Mouse (Mus musculus) right cerebral cortex, postnatal 25 days (tissue): ENCODE measurements around the gene Fscn1.

Source experiments
- DNase-seq: peaks from one replicate; pipeline ENCODE4 v3.0.0; 2022

The Fscn1 gene

DNA sequence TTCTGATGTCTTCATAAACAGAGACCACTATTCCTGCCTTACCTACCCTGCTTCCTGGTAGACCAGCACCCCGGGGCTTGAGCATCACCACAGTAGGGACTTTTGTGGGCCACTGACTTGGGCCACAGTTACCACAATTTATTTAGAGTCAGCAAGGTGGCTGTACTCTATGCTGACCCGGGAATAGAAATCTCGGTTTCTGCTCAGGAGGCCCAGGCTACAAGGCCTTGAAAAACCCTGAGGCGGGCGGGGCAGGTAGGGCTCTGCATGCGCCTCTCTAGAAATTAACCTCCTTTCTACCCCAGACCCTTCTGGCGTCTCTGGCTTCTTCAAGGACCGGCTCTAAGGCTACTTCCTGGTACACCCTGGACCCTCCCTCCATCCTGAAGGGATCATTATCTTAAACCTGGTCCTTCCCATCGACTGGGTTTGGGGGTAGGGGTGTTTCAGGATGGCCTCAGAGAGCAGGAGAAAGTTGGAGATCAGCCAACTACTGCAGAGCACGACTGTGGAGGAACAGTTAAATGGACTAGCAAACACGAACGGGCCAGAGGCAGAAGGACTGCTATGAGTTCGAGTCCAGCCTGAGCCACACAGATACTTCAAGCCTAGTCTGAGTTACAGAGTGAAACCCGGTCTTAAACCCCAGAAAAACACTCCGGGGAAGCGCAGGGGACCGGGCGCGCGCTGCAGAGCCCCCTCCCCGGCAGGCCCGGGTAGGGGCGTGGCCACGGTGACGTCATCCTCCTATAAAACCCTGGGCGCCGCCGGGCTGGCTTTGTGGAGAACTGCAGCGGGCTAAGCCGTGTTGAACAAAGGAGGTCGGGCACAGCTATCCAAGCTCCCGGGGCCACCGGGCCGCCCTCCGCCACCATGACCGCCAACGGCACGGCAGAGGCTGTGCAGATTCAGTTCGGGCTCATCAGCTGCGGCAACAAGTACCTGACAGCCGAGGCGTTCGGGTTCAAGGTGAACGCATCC is at the start of gene Fscn1:
Gene Fscn1 (plus strand): TSS at position 768 of the 981 bp plus-strand sequence.
- DNase-seq, result peak; percentile 91

DNA sequence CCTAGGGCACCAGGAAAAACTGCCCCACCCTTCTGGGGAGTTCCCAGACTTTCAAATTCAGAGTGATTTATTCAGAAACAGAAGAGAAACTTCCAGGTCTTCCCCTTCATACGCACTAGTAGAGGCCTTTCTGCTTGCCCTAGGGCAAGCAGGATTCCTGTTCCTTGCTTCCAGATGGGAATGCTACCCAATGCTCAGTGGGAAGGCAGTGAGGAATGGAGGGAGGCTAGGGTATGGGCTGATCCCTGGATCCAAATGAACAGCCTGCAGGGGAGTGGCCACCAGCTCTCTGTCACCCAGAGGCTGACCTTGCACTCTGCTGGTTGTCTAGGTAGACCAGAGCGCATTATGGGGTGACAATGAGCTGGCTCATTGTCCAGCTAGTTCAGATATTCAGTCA is 48.5 kb upstream of the Fscn1 start:
- no peak for DNase-seq

DNA sequence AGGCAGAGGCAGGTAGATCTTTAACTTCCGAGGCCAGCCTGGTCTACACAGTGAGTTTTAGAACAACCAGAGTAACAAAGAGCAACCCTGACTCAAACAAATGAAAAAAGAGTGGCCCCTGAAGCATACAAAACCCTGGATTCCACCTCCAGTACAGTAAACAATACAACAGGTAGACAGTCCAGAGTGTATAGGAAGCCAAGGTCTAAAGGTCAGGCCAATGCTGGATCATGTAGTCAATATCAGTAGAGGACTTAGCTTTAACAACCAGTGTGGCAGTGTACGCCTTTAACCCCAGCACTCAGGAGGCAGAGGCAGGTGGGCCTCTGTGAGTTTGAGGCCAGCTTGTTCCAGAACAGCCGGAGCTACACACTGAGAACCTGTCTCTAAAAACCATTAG is 47.8 kb upstream of the Fscn1 start:
- no peak for DNase-seq

DNA sequence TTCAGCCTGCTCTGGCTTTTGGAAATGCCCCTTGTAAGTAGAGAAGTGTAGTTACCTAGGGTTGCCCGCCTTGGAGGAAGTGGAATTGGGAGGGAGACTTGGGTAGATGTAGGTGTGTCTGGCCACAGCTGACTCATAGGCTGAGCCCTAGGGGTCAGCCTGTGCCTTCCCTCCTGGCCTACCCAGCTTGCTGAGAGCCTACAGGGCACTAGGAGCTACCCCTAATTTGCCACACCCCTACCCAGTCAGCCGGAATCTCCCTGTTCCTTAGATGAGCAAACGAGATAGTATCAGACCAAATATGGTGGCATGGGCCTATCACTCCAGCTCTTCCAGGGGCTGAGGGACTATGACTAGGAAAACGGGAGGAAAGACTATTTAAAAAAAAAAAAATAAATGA is 47.4 kb upstream of the Fscn1 start:
- no peak for DNase-seq

DNA sequence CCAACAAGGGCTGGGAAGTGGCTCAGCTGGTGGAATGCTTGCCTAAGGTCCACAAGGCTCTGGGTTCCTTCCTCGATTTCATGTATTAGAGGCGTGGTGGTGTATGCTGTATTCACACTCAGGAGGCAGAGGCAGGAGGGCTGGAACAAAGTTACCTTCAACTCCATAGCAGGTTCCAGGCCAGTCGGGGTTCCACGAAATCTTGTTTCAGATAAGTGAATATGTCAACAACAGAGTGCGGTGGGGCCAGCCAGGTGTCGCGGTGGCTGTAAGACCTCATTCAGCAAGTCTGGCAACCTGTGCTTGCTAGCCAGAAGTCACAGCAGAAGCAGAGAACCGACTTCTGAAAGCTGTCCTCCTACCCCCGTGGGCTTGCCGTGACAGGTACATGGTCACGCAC is 44.9 kb upstream of the Fscn1 start:
- DNase-seq, result no peak

DNA sequence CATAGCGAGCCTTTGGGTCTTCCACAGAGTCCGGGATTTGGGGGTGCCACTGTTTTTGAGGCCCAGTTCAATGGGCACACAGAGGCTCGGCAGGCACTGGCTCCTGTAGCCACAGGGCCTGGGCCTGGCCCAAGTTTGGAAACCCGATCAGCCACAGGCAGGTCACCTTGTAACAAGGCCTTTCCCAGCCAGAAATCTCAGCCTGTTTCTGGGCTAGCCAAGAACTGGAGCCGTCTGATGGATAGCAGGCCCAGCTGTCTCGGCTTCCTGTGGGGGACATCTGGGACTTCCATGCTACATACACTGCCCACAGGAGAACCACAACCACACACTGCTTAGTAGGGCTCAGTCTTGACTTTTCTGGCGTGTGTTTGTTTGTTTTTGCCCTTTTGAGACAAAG is 43.5 kb upstream of the Fscn1 start:
- DNase-seq, result no peak

DNA sequence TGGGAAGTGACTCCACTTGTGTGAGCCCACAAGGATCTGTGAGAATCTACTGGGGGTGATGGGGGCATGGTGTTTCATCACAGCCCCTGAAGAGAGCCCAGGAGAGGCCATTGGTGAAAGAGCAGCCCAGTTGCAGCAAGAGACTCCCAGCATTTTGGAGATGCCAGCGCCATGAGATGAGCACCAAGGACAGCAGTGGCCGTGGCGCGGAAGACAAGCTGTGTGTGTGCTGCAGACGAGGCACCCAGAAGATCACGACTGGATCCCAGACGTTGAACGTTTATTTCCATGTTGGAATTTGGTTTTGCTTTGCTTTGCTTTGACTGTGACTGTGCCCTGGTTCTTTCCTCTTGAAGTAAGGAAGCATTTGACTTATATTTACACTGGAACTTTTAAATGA is 42.7 kb upstream of the Fscn1 start:
- DNase-seq, result no peak

DNA sequence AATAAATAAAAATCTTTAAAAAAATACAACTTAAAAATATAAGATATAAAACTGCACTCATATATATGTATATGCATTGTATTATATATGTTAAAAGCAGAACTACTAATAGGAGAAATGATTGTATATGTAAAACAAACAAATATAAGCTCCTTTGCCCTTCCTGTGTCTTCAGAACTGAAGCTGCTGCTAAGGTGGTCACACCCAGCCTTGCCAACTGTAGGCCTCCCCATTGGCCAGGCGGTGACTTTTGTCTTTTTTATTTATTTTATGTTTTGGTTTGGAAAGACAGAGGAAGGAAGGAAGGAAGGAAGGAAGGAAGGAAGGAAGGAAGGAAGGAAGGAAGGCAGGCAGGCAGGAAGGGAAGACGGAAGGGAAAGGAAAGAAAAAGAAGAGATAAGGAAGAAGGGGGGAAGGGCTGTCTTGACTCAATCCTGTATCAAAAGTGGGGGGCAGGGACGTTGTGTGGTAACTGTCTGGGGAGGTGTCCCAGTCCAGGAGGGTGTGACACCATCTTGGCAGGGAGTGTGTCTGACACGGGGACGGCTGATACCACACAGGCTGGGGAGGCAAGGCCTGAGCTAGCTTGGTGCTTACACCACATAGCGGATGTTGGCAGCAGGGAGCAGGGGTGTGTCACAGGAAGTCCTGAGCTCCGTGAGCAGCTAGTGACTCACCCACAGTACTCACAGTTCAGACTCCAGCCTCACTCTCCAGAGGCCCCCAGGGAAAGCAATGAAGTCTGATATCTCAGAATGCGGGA is 39.7 kb upstream of the Fscn1 start:
- DNase-seq, result no peak

DNA sequence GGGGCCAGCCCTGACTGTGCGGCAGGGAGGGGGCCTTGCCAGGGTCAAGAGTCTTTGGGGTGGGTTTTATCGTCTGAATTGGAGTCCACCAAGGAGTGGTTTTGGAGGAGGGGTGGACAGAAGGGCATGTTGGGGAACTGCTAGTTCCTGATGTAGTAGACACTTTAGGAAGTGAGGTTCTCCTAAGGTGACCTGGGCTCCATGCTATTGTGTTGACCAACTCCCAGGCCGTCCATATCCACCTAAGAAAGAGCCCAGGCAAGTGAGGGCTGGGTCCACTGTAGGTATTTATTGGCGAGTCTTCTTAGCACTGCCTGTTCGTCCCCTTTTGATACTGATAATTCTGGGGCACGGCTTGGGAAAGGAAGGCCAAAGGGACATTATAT is 39.1 kb upstream of the Fscn1 start:
- no peak for DNase-seq

DNA sequence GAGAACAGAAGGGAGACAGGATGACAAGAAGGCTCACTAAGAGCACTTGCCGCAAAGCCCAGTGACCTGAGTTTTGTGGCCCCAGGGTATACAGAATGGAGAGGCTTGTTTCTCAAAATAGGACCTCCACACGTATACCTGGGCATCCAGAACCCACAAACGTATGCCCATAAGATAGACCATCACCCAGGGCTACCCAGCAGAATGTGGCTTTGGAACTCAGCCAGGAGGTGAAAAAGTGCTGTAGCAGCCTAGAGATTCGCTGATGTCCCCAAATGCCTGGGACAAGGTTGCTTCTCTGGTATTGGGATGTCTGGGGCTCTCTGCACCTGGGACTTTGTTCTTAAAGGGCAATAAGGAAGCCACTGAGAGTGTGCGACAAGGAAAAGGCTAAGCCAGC is 37.9 kb upstream of the Fscn1 start:
- no peak for DNase-seq

DNA sequence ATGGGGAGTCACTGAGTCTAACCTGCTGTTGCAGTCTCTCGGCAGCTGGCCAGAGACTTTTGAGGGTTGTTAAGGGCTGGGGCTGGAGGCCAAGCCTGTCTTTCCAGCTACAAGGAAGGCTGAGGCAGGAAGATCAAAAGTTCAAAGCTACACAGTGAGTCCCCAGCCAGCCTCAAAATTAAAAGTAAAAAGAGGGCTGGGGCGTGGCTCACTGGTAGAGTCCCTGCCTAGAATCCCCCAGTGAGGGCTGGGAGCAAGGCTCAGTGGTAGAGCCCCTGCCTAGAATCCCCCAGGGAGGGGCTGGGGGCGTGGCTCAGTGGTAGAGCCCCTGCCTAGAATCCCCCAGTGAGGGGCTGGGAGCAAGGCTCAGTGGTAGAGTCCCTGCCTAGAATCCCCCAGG is 36.4 kb upstream of the Fscn1 start:
- no peak for DNase-seq

DNA sequence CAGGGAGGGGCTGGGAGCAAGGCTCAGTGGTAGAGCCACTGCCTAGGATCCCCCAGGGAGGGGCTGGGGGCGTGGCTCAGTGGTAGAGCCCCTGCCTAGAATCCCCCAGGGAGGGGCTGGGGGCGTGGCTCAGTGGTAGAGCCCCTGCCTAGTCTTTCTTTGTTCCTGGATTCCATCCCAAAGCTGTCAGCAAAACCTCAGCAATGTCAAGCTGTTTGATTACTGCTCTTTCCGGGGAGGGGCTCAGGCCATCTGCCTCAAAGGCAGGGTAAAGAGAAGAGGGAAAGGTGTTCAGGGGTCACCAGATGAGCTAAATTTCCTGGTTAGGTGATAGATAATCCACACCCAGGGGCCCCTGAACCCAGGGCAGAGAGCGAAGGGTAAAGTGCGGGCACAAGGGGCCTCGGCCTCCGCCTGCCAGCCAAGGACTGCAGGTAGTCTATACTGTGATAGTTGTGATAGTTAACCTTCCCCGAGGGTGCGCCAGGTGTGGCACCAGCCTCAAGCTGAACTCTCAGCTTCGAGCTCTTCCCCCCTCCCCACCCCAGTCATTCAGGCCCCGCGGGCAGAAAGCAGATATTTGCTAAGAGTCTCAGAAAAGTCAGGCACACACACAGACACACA is 35.7 kb upstream of the Fscn1 start:
- DNase-seq, result no peak

DNA sequence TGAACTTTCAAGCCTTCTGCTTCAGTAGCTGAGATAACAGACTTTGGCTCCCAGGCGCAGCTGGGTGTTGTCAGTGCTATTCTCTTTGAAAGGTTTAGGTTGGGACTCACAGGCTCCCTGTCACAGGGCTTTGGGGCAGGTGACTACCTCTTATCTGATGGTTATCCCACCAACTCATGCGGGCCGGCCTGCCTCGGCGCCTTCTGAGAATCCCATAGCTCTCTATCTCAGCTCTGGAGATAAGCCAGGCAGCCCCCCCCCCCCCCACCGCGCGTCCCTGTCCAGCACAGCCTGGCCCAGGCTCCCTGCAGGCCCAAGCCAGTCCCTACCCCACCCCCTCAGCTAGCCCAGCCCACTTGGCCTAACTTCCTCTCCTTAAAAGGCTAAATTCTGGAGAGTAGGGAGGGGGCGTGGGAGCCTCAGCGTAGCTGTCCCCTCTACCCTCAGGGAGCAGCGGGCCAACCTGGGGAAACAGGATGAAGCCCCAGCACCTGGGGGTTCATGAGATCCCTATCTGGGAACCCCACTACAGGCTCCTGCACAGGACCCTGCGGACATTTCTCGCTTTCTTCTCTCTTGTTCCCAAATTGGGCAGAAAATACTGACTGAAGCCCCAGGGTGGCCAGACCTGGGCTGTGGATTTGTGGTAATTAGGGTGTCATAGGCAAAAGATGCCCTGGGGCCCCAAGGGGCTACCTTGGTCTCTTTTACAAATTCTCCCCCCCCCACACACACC is 33.8 kb upstream of the Fscn1 start:
- no peak for DNase-seq

DNA sequence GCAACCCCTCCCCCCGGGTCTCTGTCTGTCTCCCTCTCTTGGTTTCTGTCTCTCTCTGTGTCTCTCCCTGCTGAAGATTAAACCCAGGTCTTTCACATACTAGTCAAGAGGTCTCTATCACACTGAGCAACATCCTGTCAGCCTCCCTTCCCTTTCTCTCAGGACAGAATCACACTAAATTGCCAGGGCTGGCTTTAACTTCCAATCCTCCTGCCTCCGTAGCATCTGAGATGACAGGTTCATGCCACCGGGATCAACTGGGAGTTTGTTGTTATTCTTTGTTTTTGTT is 33.3 kb upstream of the Fscn1 start:
- DNase-seq, result no peak

DNA sequence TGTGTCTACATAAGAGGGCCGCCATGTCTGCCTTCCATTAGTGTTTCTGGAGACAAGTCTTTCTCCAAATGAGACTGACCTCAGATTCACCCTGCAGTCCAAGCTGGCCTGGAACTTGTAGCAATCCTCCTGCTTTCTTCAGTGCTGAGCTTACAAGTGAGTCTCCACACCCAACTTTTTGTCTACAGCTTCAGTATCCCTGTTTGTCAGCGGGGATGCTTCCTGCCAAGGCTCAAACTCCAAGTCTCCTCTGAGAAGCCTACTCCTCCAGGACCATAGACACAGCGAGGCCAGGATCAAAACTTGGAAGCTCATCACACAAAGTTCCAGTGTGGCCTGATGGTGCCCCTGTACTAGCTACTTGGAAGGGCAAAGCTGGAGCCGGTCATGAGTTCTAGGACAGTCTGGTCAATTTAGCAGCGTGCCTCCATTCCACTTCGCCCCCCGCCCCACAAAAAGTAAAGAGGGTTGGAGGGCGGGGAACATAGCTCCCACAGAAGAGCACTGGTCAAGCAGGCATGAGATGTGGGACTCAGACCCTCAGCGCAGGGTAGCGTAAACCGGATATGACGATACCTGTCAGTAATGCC is 32.7 kb upstream of the Fscn1 start:
- no peak for DNase-seq

DNA sequence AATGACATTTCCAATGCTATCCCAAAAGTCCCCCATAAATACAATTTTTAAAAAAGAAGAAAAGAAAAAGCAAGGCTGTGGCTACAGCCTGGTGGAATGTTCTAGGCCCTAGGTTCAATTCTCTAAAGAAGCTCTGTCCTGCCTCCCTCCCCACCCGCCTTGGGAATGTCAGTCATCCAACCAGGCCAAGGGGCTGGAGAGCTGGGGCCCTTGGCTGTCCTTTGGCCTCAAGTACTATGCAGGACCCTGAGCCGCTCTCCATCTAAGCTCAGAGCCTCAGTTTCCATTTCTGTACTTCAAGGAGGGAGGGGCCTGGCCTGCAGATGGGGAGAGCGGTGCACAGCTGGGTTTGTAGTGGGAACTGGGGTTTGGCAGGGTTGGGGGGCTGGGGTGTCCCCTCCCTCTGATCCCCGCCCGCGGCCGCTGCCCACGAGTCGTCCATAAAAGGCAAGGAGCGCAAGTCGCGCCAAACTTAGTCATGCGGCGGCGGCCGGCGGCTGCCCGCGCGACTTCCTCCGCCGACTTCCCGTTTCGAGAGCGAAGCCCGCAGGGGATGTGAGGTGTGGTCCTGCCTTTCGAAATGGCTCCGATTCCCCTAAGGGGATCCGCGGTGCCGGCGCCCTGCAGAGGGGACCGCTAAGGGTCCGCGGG is 31.3 kb upstream of the Fscn1 start:
- DNase-seq, result peak; percentile 81

DNA sequence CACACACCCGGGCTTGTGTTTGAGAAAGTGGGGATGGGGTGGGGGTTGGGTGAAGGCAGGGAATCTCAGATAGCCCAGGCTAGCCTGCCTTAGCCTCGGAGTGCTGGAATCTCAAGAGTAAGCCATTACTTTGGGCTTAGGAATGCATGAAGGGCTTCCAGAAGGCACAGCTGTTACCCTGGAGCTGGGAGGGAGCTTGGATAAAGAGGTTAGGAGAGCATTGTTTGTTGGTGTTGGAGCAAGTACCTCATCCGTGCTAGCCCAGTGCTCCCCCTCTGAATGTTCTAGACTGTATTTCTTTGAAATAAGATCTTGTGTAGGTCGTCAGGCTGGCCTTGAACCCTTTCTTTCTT is 30.8 kb upstream of the Fscn1 start:
- no peak for DNase-seq

DNA sequence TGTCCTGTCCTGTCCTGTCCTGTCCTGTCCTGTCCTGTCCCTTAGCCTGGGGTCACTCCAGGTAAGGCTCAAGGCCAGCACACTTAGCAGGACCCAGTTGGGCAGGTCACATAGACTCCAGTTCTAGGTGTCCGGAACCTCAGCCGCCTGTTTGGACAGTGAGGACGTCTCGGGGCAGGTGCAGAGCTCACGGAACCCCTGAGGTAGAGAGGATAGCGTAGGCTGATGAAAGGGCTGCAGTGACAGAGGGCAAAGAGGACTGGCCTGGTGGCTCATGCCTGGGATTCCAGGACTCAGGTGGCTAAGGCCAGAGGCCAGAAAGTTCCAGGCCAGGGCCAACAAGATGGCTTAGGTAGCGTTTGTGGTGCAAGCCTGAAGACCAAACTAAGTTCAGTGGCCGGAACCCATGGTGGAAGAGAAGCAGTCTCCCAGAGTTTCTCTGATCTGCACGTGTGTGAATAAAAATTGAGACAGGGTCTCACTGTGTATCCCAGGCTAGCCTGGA is 28.9 kb upstream of the Fscn1 start:
- DNase-seq, result no peak

DNA sequence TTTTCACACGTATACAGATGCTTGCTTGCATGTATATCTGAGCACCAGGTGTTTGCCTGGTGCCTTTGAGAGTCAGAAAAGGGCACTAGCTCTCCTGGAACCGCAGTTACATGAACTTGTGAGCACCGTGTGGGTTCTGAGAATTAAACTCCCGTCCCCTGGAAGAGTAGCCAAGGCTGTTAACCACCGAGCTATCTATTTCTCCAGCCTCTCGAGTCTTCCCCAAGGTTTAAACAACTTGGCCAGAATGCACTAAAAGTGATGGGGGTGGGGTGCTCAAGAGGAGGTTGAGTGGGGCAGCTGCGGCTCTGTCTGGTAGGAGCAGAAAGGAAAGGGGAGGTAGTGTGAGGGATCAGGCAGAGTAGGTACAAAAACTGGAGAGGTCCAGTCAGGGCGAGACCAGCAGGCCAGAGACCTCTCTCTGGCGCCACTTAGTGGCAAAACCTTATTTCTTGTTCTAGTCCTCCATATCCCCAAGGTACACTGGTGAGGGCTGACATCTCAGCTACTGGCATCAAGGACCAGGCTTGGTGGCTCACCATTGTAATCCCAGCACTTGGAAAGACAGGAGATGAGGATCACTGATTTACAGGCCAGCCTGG is 28.0 kb upstream of the Fscn1 start:
- DNase-seq, result peak; percentile 50

DNA sequence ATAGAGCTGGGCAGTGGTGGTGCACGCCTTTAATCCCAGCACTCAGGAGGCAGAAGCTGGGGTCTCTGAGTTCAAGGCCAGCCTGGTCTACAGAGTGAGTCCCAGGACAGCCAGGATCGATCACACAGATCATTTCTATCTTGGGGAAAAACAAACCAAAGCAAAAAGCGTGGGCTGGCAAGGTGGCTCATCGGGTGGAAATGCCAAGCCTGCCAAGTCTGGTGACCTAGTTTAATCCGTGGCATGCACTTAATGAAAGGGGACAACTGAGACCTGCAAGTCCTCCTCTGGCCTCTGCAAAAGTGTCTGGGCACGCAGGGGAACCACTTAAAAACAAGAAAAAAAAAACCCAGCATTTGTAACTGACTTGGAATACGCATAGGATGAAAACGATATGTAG is 27.4 kb upstream of the Fscn1 start:
- no peak for DNase-seq

DNA sequence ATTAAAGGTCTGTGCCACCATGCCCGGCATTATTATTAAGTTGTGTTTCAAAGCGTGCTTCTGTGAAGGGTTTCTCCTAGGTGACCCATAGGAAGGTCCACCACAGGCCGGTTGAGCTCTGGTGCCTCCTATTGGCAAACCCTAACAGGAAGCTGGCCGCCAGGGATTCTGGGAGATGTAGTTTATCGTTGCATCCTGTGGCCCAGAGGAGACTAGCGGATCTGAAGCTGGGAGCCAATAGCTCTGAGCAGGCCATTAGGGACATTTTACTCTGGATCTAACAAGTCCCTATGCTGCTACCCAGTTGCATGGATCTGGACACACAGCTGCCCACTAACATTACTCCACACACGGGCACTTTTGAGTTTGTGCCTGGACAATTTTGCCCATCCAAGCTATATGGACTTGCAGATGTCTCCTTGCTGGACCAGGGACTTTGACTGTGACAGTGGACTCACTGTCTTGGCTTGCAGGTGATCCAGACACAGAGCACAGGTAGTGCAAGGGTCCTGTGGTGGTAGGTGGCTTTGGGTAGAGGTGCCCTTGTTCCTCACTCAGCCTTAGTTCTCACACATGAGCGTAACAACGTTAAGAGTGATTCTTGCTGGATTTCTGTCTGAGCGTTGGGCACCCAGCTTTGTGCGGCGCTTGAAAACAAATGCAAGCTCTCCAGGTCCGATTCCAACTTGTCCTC is 24.4 kb upstream of the Fscn1 start:
- peak; percentile 74 for DNase-seq
